Mouse (Mus musculus) liver, embryonic 14.5 days (tissue): ENCODE measurements around the gene Nubpl. TPM values are rescaled to one million over a fixed set of nuclear protein-coding genes. Genes with fewer than 3 reads are reported as not detected.

Experiments used
- ATAC-seq: fragments of 200-750 bp; cut with Nextera tagmentation; 2 replicates; pipeline ENCODE4 v1.8.0; 2017; ENCODE audit warnings: moderate number of reproducible peaks, mild to moderate bottlenecking, moderate library complexity; ENCODE audit not compliant: insufficient read depth
- DNase-seq, 3 experiments: peaks; one replicate each; pipeline ENCODE4 v3.0.0-alpha.2; 2012 to 2013; ENCODE audit warnings: low read depth in 3 of 3, low spot score in 3 of 3
- H3K27ac ChIP-seq: fragments of 300-500 bp; sonication (generic); 2 replicates; pipeline ENCODE4 v1.5.1; 2014; ENCODE audit warnings: moderate library complexity, mild to moderate bottlenecking, control low read depth, inconsistent platforms
- H3K27me3 ChIP-seq: fragments of 300-500 bp; sonication (generic); 2 replicates; pipeline ENCODE4 v1.6.1; 2014; ENCODE audit warnings: mild to moderate bottlenecking, low read length, moderate library complexity; ENCODE audit not compliant: control insufficient read depth, insufficient read depth
- H3K36me3 ChIP-seq: fragments of 300-500 bp; sonication (generic); replicated peaks from 2 replicates; pipeline ENCODE4 v1.6.1; 2014; ENCODE audit warnings: low read depth; ENCODE audit not compliant: control insufficient read depth, insufficient read depth
- H3K4me1 ChIP-seq, 2 experiments: fragments of 200-500 bp in 1 of 2; fragments of 300-500 bp in 1 of 2; sonication (generic) in 1 of 2; replicated peaks; 2 replicates each; pipeline ENCODE4 v1.6.1; 2012 to 2014; ENCODE audit warnings: antibody characterized with exemption in 1 of 2, inconsistent platforms in 1 of 2, low read length in 1 of 2; ENCODE audit not compliant: control insufficient read depth in 2 of 2, insufficient read depth in 2 of 2
- H3K4me2 ChIP-seq: fragments of 300-500 bp; sonication (generic); 2 replicates; pipeline ENCODE4 v1.6.1; 2014; ENCODE audit warnings: low read depth, mild to moderate bottlenecking, control low read depth, moderate library complexity
- H3K4me3 ChIP-seq, 2 experiments: fragments of 200-500 bp in 1 of 2; fragments of 300-500 bp in 1 of 2; sonication (generic) in 1 of 2; 2 replicates each; pipeline ENCODE4 v1.5.1; 2012 to 2014; ENCODE audit warnings: low read depth in 2 of 2, low read length in 2 of 2, mild to moderate bottlenecking in 2 of 2, control low read depth in 1 of 2, inconsistent platforms in 1 of 2, moderate library complexity in 1 of 2; ENCODE audit not compliant: insufficient read depth in 1 of 2
- H3K9ac ChIP-seq: fragments of 300-500 bp; sonication (generic); replicated peaks from 2 replicates; pipeline ENCODE4 v1.6.1; 2014; ENCODE audit warnings: mild to moderate bottlenecking, control low read depth, moderate library complexity
- H3K9me3 ChIP-seq: fragments of 300-500 bp; sonication (generic); 2 replicates; pipeline ENCODE4 v1.6.1; 2016; ENCODE audit warnings: low read length, mixed read lengths; ENCODE audit not compliant: control insufficient read depth
- CTCF ChIP-seq: IDR thresholded peaks from 2 replicates; pipeline ENCODE4 v1.5.1; 2016; ENCODE audit warnings: antibody characterized with exemption, low read depth, control low read depth
- EP300 ChIP-seq: IDR thresholded peaks from 2 replicates; pipeline ENCODE4 v1.6.1; 2016; ENCODE audit warnings: antibody characterized with exemption, low read depth
- WGBS: fragments of 180-500 bp; shearing (Covaris S2); extraction: QIAGEN DNeasy Blood & Tissue Kit; methylation state at CpG from one replicate; pipeline ENCODE4 v1.1.7; 2014; ENCODE audit not compliant: insufficient replicate concordance; 5-methylcytosine and 5-hydroxymethylcytosine counted together
- polyA plus RNA-seq, 2 experiments: library from polyadenylated mRNA; depleted of rRNA in 1 of 2; stranded (reverse) in 1 of 2; unstranded in 1 of 2; fragments of >200 nt; fragmentation: Nextera tagmentation in 1 of 2; extraction: Ambion mirVana in 1 of 2; gene quantifications; 2 replicates each; pipeline versions ENCODE4 v1.2.1 to v1.2.3; 2012 to 2014

Gene Nubpl
- polyA plus RNA-seq, 2 experiments, result 1.9 to 5.0 TPM

DNA sequence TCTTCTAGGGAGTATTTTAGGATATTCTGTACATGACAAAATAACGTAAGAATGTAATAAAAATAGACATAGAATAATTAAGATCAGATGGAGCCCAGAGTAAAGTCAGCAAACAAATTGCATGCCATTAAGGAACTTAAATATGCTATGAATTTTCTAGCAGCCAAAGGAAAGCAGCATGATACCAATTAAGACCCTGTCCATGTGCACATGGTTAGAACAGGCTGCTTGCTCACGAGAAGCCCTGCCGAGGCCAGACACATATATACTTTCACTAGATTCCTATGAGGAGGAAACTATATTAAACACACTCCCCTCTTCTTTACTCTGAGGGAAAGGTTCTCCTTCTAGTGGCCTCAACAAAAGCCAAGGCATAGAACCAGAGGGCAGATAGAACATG, 189.3 kb downstream of the Nubpl start:
- Histone ChIP-seq H3K9me3 (no peaks in the 10 kb centered on the region), H3K4me3 (no peak overlapping the region), H3K9ac (no peak overlapping the region), H3K27ac (no peak overlapping the region), H3K4me2 (no peak overlapping the region), H3K36me3 (no peaks in the 10 kb centered on the region), H3K4me1 (no peaks in the 10 kb centered on the region), H3K27me3 (no peaks in the 10 kb centered on the region)
- 74% methylated on average over 3 of the region's 3 CpGs for WGBS
- no peak for DNase-seq
- TF ChIP-seq CTCF (no peak), EP300 (no peak)
- ATAC-seq, result no peak

DNA sequence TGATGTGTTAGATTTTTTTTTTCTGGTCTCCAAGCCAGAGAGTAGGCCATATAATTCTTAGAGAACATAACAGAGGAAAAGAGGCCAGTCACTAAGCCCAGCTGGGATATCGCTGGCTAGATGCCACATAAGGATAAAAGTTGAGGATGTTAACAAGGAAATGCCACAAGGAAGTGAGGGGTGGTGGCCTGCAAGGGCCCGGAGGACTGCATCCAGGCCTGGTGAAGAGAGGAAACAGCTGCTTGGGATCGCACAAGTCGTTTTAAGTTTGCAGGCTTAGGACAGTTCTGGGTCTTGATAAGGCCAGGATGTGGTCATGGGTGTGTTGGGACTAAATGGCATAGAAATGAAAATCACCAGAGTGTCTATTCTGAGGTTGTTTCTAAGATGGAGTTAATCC, 191.0 kb downstream of the Nubpl start:
- no peak overlapping the region for H3K27ac ChIP-seq
- 17% methylated on average over 4 of the region's 4 CpGs for WGBS
- no peaks in the 10 kb centered on the region for H3K36me3 ChIP-seq
- no peaks in the 10 kb centered on the region for H3K4me1 ChIP-seq
- TF ChIP-seq EP300 (no peak), CTCF (no peak)
- H3K27me3 ChIP-seq, result no peaks in the 10 kb centered on the region
- H3K4me3 ChIP-seq, result no peak overlapping the region
- no peak overlapping the region for H3K4me2 ChIP-seq
- H3K9ac ChIP-seq, result no peak overlapping the region
- ATAC-seq (no peak), DNase-seq (no peak)
- no peaks in the 10 kb centered on the region for H3K9me3 ChIP-seq

DNA sequence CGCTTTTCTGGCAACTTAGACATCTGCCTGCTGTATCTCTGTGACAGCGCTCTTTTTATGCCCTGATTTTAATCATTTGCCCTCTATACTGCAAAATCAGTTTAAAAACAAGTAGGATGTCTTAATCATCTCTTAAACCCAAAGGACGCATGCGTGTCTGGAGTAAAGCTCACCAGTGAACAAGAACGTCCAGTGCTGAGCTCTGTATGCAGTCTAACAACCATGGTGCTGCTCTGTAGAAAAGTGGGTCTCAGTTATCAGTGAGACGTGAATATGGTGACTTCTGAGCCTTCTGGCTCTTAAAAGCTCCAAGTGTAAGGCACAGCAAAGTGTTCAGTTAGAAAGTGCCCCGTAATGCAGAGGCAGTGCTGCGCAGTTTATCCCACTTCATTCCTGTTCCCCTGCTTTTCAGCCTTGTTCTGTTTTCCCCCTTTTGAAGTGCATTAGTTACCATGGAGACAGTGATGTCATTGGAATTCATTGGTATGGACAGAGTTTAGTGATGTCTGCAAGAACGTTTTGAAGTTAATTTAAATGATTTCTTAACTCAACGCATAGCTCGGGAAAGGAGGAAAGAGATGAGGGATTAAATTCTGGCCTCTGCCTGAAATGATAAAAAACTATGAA, 191.5 kb downstream of the Nubpl start:
- Histone ChIP-seq H3K9ac (no peak overlapping the region), H3K4me3 (no peak overlapping the region), H3K4me2 (no peak overlapping the region), H3K4me1 (no peaks in the 10 kb centered on the region), H3K27me3 (no peaks in the 10 kb centered on the region), H3K36me3 (no peaks in the 10 kb centered on the region), H3K27ac (no peak overlapping the region), H3K9me3 (no peaks in the 10 kb centered on the region)
- DNase-seq, result no peak
- TF ChIP-seq EP300 (no peak), CTCF (no peak)
- 62% methylated on average over 11 of the region's 11 CpGs for WGBS
- no peak for ATAC-seq

DNA sequence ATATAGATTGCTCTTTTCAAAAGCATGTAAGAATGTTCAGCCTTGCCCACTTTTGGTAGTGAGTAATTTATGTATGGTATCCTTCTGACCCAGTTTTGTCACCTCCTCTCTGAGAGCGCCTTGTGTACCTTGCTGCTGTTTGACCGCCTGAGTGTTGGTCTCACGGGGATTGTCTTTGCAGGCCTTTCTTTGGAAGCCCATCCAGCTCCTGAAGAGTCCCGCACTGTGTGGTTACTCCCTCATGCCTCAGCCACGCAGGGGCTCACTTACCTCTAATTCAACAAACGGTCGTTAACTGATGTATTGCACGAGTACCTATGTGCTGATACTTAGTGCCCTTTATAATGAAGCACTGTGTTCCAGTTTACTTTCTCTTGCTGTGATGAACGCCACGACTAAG, 192.1 kb downstream of the Nubpl start:
- Histone ChIP-seq H3K4me2 (no peak overlapping the region), H3K27ac (no peak overlapping the region), H3K27me3 (no peaks in the 10 kb centered on the region), H3K36me3 (no peaks in the 10 kb centered on the region), H3K4me3 (no peak overlapping the region), H3K9me3 (no peaks in the 10 kb centered on the region), H3K4me1 (no peaks in the 10 kb centered on the region), H3K9ac (no peak overlapping the region)
- ATAC-seq, result no peak
- WGBS, result 68% methylated on average over 10 of the region's 10 CpGs
- no peak for DNase-seq
- TF ChIP-seq CTCF, result no peak
- no peak for TF ChIP-seq EP300

DNA sequence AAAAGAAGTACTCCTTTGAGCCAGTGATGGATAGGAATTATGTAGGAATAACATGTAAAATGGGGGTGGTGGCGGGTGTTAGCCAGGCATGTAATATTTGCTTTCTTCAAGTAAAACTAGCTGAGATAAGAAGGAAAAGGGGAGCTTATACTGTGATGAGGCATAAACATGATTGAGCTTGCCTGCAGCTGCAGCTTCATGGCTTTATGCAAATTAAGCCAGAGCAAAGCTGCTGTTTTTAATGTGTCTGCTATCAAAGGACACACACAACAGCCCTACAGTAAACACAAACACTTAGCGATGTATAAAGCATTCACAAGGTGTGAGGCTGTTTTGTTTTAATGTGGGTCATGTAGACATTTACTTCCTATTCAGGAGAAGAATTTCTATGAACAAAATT, 196.4 kb downstream of the Nubpl start:
- Histone ChIP-seq H3K4me1 (peaks cover 0 to 8% of the 10 kb centered on the region in 2 experiments; a peak in 2 of 4 replicates), H3K9me3 (no peaks in the 10 kb centered on the region), H3K4me3 (no peak overlapping the region), H3K36me3 (no peaks in the 10 kb centered on the region), H3K27ac (no peak overlapping the region), H3K4me2 (no peak overlapping the region), H3K9ac (no peak overlapping the region), H3K27me3 (no peaks in the 10 kb centered on the region)
- DNase-seq, result no peak
- 79% methylated on average over 2 of the region's 2 CpGs for WGBS
- TF ChIP-seq CTCF (no peak), EP300 (no peak)
- no peak for ATAC-seq
